Mouse (Mus musculus): ENCODE measurements around the gene Rpl24. TPM values are rescaled to one million over a fixed set of nuclear protein-coding genes. Genes with fewer than 3 reads are reported as not detected.

The Rpl24 gene
- polyA plus RNA-seq, 1 experiment = 40.5 TPM

GRCm38 (mm10) chr16:55971735-55972615 lies 5.9 kb downstream of the Rpl24 start:
- no peak for TF ChIP-seq CTCF (IDR thresholded peaks at IDR 0.05; ENCODE audit: extremely low read depth, insufficient read length, insufficient replicate concordance, low read depth, low read length)
- TF ChIP-seq POLR2A (IDR thresholded peaks at IDR 0.05; ENCODE audit: low read depth, low read length) = no peak
- Histone ChIP-seq H3K27ac (ENCODE audit: insufficient read depth, low read depth, low read length) (no peak overlapping the region), H3K36me3 (ENCODE audit: control insufficient read depth, insufficient read depth, low read length) (peaks cover 26% of the 10 kb centered on the region), H3K27me3 (ENCODE audit: control insufficient read depth, insufficient read depth, low read length) (no peaks in the 10 kb centered on the region), H3K4me3 (ENCODE audit: low read depth, low read length) (no peak overlapping the region), H3K4me1 (ENCODE audit: control insufficient read depth, insufficient read depth, insufficient read length, low read length) (peaks cover 7% of the 10 kb centered on the region; the same call in 1 of the 2 replicates)
- WGBS = 77% methylated on average over 6 of the region's 6 CpGs

GRCm38 (mm10) chr16:55972626-55973201 lies 6.6 kb downstream of the Rpl24 start:
- peak overlapping the region; percentile 23 for H3K27ac ChIP-seq (ENCODE audit: insufficient read depth, low read depth, low read length)
- WGBS = 32% methylated on average over 10 of the region's 10 CpGs

GRCm38 (mm10) chr16:55973431-55974255 lies 7.6 kb downstream of the Rpl24 start, which contains the start of gene Zbtb11:
Gene Zbtb11 (plus strand): TSS chr16:55973883.
- TF ChIP-seq CTCF (IDR thresholded peaks at IDR 0.05; ENCODE audit: extremely low read depth, insufficient read length, insufficient replicate concordance, low read depth, low read length) = no peak
- TF ChIP-seq POLR2A (IDR thresholded peaks at IDR 0.05; ENCODE audit: low read depth, low read length) = peak; percentile 66
- Histone ChIP-seq H3K27me3 (ENCODE audit: control insufficient read depth, insufficient read depth, low read length) (no peaks in the 10 kb centered on the region), H3K4me3 (ENCODE audit: low read depth, low read length) (peak within 1 kb of the TSS; percentile 99), H3K27ac (ENCODE audit: insufficient read depth, low read depth, low read length) (peak within 1 kb of the TSS; percentile 86), H3K4me1 (ENCODE audit: control insufficient read depth, insufficient read depth, insufficient read length, low read length) (peaks cover 2% of the 10 kb centered on the region; the same call in 1 of the 2 replicates), H3K36me3 (ENCODE audit: control insufficient read depth, insufficient read depth, low read length) (peaks cover 25% of the 10 kb centered on the region)
- under 1% methylated on average over 85 of the region's 86 CpGs for WGBS

More at GRCm38 (mm10) chr16:55972626-55973201, 6.6 kb downstream of the Rpl24 start:
- H3K27me3 ChIP-seq (ENCODE audit: control insufficient read depth, insufficient read depth, low read length) = no peaks in the 10 kb centered on the region
- peaks cover 3% of the 10 kb centered on the region; the same call in 1 of the 2 replicates for H3K4me1 ChIP-seq (ENCODE audit: control insufficient read depth, insufficient read depth, insufficient read length, low read length)
- peaks cover 25% of the 10 kb centered on the region for H3K36me3 ChIP-seq (ENCODE audit: control insufficient read depth, insufficient read depth, low read length)
- H3K4me3 ChIP-seq (ENCODE audit: low read depth, low read length) = no peak overlapping the region
- TF ChIP-seq CTCF (IDR thresholded peaks at IDR 0.05; ENCODE audit: extremely low read depth, insufficient read length, insufficient replicate concordance, low read depth, low read length) (no peak), POLR2A (IDR thresholded peaks at IDR 0.05; ENCODE audit: low read depth, low read length) (no peak)

- WGBS = under 1% methylated on average over 54 of the region's 55 CpGs
- Histone ChIP-seq H3K36me3 (ENCODE audit: control insufficient read depth, insufficient read depth, low read length) (peaks cover 21% of the 10 kb centered on the region), H3K27ac (ENCODE audit: insufficient read depth, low read depth, low read length) (peak overlapping the region; percentile 86), H3K27me3 (ENCODE audit: control insufficient read depth, insufficient read depth, low read length) (no peaks in the 10 kb centered on the region), H3K4me3 (ENCODE audit: low read depth, low read length) (peak overlapping the region; percentile 99), H3K4me1 (ENCODE audit: control insufficient read depth, insufficient read depth, insufficient read length, low read length) (peaks cover 2% of the 10 kb centered on the region; the same call in 1 of the 2 replicates)
- TF ChIP-seq POLR2A (IDR thresholded peaks at IDR 0.05; ENCODE audit: low read depth, low read length) (peak; percentile 44; the same call in 1 of the 2 replicates), CTCF (IDR thresholded peaks at IDR 0.05; ENCODE audit: extremely low read depth, insufficient read length, insufficient replicate concordance, low read depth, low read length) (no peak)
Observed at GRCm38 (mm10) chr16:55974256-55974902, 8.3 kb downstream of the Rpl24 start.

GRCm38 (mm10) chr16:55974903-55975285 lies 8.8 kb downstream of the Rpl24 start:
- Histone ChIP-seq H3K27ac (ENCODE audit: insufficient read depth, low read depth, low read length) (peak overlapping the region; percentile 69), H3K4me3 (ENCODE audit: low read depth, low read length) (peak overlapping the region; percentile 99), H3K36me3 (ENCODE audit: control insufficient read depth, insufficient read depth, low read length) (peaks cover 20% of the 10 kb centered on the region), H3K4me1 (ENCODE audit: control insufficient read depth, insufficient read depth, insufficient read length, low read length) (peaks cover 2% of the 10 kb centered on the region; the same call in 1 of the 2 replicates), H3K27me3 (ENCODE audit: control insufficient read depth, insufficient read depth, low read length) (no peaks in the 10 kb centered on the region)
- TF ChIP-seq CTCF (IDR thresholded peaks at IDR 0.05; ENCODE audit: extremely low read depth, insufficient read length, insufficient replicate concordance, low read depth, low read length) (no peak), POLR2A (IDR thresholded peaks at IDR 0.05; ENCODE audit: low read depth, low read length) (no peak)
- WGBS = under 1% methylated on average over 14 of the region's 14 CpGs

- peaks cover 39% of the 10 kb centered on the region for H3K36me3 ChIP-seq (ENCODE audit: control insufficient read depth, insufficient read depth, low read length)
- no peaks in the 10 kb centered on the region for H3K4me1 ChIP-seq (ENCODE audit: control insufficient read depth, insufficient read depth, insufficient read length, low read length)
- no peaks in the 10 kb centered on the region for H3K27me3 ChIP-seq (ENCODE audit: control insufficient read depth, insufficient read depth, low read length)
- 94% methylated on average over 3 of the region's 3 CpGs for WGBS
- H3K4me3 ChIP-seq (ENCODE audit: low read depth, low read length) = no peak overlapping the region
- no peak overlapping the region for H3K27ac ChIP-seq (ENCODE audit: insufficient read depth, low read depth, low read length)
- TF ChIP-seq POLR2A (IDR thresholded peaks at IDR 0.05; ENCODE audit: low read depth, low read length) (no peak), CTCF (IDR thresholded peaks at IDR 0.05; ENCODE audit: extremely low read depth, insufficient read length, insufficient replicate concordance, low read depth, low read length) (no peak)
Observed at GRCm38 (mm10) chr16:55986001-55986400, 19.9 kb downstream of the Rpl24 start.

All from small intestine, adult 2 months (tissue).